Mouse (Mus musculus): Measurements from ENCODE around the gene Hyal2.

Hyal2 gene

GRCm38 (mm10) chr9:107587833-107588639 lies 20.3 kb downstream of the Hyal2 start:
- DNase-seq (ENCODE audit: low read depth, low spot score), result peak; percentile 65

- DNase-seq (ENCODE audit: low read depth, low spot score), result peak; percentile 82
Measured at GRCm38 (mm10) chr9:107590058-107590772, 22.5 kb downstream of the Hyal2 start.

GRCm38 (mm10) chr9:107590773-107591060 lies 23.0 kb downstream of the Hyal2 start:
- no peak for DNase-seq (ENCODE audit: low read depth, low spot score)

- DNase-seq (ENCODE audit: low read depth, low spot score), result peak; percentile 83
Measured at GRCm38 (mm10) chr9:107593101-107593976, 25.6 kb downstream of the Hyal2 start.

GRCm38 (mm10) chr9:107594281-107595062 lies 26.7 kb downstream of the Hyal2 start:
- no peak for DNase-seq (ENCODE audit: low read depth, low spot score)

GRCm38 (mm10) chr9:107596619-107597569 lies 29.1 kb downstream of the Hyal2 start:
- DNase-seq (ENCODE audit: low read depth, low spot score), result peak; percentile 84

- no peak for DNase-seq (ENCODE audit: low read depth, low spot score)
Measured at GRCm38 (mm10) chr9:107598385-107598784, 30.6 kb downstream of the Hyal2 start.

GRCm38 (mm10) chr9:107599433-107599832 lies 31.7 kb downstream of the Hyal2 start:
- DNase-seq (ENCODE audit: low read depth, low spot score), result no peak

GRCm38 (mm10) chr9:107599842-107600241 lies 32.1 kb downstream of the Hyal2 start:
- no peak for DNase-seq (ENCODE audit: low read depth, low spot score)

- DNase-seq (ENCODE audit: low read depth, low spot score), result no peak
Measured at GRCm38 (mm10) chr9:107600745-107601144, 33.0 kb downstream of the Hyal2 start.

- DNase-seq (ENCODE audit: low read depth, low spot score), result no peak
Measured at GRCm38 (mm10) chr9:107601275-107601674, 33.5 kb downstream of the Hyal2 start.

- peak; percentile 91 for DNase-seq (ENCODE audit: low read depth, low spot score)
Measured at GRCm38 (mm10) chr9:107602068-107602648, 34.4 kb downstream of the Hyal2 start.

- DNase-seq (ENCODE audit: low read depth, low spot score), result no peak
Measured at GRCm38 (mm10) chr9:107603251-107603650, 35.5 kb downstream of the Hyal2 start.

- DNase-seq (ENCODE audit: low read depth, low spot score), result no peak
Measured at GRCm38 (mm10) chr9:107605041-107605661, 37.4 kb downstream of the Hyal2 start.

GRCm38 (mm10) chr9:107606591-107606990 lies 38.8 kb downstream of the Hyal2 start:
- DNase-seq (ENCODE audit: low read depth, low spot score), result no peak

GRCm38 (mm10) chr9:107607036-107607435 lies 39.3 kb downstream of the Hyal2 start:
- no peak for DNase-seq (ENCODE audit: low read depth, low spot score)

- DNase-seq (ENCODE audit: low read depth, low spot score), result no peak
Measured at GRCm38 (mm10) chr9:107607653-107608245, 40.0 kb downstream of the Hyal2 start.

- DNase-seq (ENCODE audit: low read depth, low spot score), result peak; percentile 68
Measured at GRCm38 (mm10) chr9:107608741-107609432, 41.1 kb downstream of the Hyal2 start, which contains the start of gene Sema3b. TSS of gene Sema3b (minus strand) at chr9:107609229.
